Mouse (Mus musculus) common myeloid progenitor, adult 5-6 weeks (primary cell): Measurements from ENCODE around the gene Mpp6. TPM values are rescaled to one million over a fixed set of nuclear protein-coding genes. Genes with fewer than 3 reads are reported as not detected.

Source experiments
- ATAC-seq: replicated peaks from 2 replicates; pipeline ENCODE4 v1.8.0; 2016; ENCODE audit warnings: low read depth, mild to moderate bottlenecking, moderate TSS enrichment, inconsistent platforms; ENCODE audit not compliant: poor library complexity, severe bottlenecking
- total RNA-seq: library from RNA; stranded (forward); fragments of 200-1000, 187-1606 nt; gene quantifications from 2 replicates; pipeline ENCODE4 v1.2.3, GENCODE M21; 2017

Mpp6 gene
- total RNA-seq, 1 experiment from 2014 or later, result 233 TPM

DNA sequence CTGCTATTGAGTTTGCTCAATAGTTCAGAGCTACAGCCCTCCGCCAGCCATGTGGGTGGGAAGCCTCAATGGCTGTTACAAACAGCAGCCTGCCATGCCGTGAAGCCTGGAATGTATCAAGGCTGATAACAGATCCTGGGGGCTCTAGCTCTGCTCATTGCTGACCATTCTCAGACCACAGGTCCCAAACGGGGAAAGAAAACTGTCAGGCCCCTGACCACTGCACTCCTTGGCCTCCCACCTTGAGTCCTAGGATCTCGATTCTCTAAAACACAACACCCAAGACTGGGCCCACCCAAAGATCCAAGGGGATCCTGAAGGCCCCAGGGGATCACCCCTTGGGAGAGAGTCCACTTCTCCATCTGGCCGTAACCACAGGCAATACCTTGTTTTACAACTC lies 112.3 kb downstream of the Mpp6 start:
- no peak for ATAC-seq

GRCm38 (mm10) chr6:50222986-50223385 lies 112.9 kb downstream of the Mpp6 start:
- ATAC-seq, result peak; percentile 60; the same call in 1 of the 2 replicates

DNA sequence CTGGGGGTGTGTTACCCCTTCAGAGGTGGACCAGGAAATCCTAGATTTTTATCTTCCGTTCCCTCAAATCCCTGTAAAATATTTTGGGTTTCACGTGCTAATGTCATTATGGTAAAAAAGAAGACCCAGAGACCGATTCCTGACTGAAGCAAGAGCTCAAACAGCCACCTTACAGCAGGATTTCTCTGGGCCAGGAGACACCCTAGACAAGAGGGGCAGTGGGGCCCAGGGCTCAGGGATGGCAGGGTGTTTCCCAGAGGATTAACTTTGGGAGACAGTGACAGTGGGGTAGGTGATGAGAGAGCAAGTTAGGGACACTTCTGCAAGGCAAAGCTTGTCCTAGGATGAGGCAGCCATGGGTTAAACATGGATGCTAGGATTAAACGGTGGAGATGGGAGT lies 113.6 kb downstream of the Mpp6 start:
- ATAC-seq, result no peak

DNA sequence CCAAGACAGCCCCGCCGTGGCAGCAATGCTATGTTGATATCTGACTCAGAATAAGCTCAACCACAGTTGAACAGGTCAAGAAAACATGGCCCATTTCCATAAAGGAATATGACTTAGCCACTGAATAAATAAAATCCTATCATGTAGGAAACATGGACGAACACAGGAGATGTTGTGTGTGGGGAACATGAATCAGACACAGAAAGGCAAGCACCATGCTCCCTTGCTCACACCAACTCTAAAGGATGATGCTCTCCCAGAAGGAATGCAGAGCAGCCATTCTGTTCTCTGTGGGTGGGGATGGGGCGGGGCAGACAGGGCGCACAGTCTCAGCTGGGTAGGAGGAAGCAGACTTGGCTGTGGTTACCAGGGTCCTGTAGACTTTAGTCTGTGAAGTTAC lies 115.2 kb downstream of the Mpp6 start:
- peak; percentile 30; the same call in 1 of the 2 replicates for ATAC-seq

GRCm38 (mm10) chr6:50228180-50228579 lies 118.1 kb downstream of the Mpp6 start:
- no peak for ATAC-seq

- no peak for ATAC-seq
Observed at GRCm38 (mm10) chr6:50231288-50231687, 121.2 kb downstream of the Mpp6 start.

- ATAC-seq, result no peak
Observed at GRCm38 (mm10) chr6:50232984-50233383, 122.9 kb downstream of the Mpp6 start.

- ATAC-seq, result no peak
Observed at GRCm38 (mm10) chr6:50237963-50238362, 127.9 kb downstream of the Mpp6 start.

DNA sequence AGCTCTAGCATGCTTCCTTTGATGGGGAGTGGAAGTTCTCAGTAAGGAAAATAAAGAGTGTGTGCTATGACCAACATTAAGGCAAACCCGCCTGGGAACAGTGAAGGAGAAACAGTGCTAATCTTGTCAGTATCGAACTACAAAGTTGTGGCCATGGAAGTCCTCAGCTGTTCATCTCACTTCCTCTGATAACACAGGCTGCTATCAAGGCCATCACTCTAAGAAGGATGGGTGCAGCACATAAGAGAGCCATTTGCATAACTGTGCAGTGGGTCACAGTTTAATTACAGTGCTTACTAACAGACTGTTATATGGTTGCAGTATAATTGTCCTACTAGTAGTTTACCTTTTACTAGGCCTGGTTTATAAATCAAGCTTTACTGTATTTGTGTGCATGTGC lies 129.9 kb downstream of the Mpp6 start:
- ATAC-seq, result no peak

- ATAC-seq, result 0 out of 2 replicates have a peak, but pooled peaks have one; percentile 34
Observed at GRCm38 (mm10) chr6:50240437-50240836, 130.4 kb downstream of the Mpp6 start.

- ATAC-seq, result no peak
Observed at GRCm38 (mm10) chr6:50244126-50244525, 134.1 kb downstream of the Mpp6 start.

GRCm38 (mm10) chr6:50244967-50245366 lies 134.9 kb downstream of the Mpp6 start:
- ATAC-seq, result peak; percentile 37; the same call in 1 of the 2 replicates

DNA sequence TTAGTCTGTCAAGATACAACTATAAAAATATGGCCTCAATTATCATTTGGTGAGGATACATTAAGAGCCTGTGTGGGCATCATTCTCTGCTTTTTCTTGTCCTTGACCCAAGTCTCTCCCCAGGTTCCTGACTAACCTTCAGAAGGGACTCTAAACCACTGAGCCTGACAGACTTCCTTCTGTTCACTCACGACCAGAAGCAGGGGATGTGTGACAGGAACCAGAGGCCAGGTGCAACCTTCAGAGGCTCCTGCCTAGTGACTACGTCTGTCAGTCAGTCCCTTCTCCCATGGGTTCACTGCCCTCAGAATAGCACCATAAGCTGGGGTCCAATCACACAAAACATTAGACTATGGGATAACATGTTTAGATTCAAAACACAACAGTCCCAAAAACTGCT lies 137.3 kb downstream of the Mpp6 start:
- no peak for ATAC-seq

GRCm38 (mm10) chr6:50247791-50248190 lies 137.8 kb downstream of the Mpp6 start:
- ATAC-seq, result no peak

Other genes with a start within 250 kb of the Mpp6 start
- 6.6 and 9.5 TPM in 2 replicates for gene Gsdme, start 153.6 kb downstream of the Mpp6 start, total RNA-seq